Mouse (Mus musculus): Measurements from ENCODE around the gene Ubqln1. TPM values are rescaled to one million over a fixed set of nuclear protein-coding genes. Genes with fewer than 3 reads are reported as not detected.

Gene Ubqln1
- polyA plus RNA-seq, 1 experiment from 2014 or later: 137 TPM

DNA sequence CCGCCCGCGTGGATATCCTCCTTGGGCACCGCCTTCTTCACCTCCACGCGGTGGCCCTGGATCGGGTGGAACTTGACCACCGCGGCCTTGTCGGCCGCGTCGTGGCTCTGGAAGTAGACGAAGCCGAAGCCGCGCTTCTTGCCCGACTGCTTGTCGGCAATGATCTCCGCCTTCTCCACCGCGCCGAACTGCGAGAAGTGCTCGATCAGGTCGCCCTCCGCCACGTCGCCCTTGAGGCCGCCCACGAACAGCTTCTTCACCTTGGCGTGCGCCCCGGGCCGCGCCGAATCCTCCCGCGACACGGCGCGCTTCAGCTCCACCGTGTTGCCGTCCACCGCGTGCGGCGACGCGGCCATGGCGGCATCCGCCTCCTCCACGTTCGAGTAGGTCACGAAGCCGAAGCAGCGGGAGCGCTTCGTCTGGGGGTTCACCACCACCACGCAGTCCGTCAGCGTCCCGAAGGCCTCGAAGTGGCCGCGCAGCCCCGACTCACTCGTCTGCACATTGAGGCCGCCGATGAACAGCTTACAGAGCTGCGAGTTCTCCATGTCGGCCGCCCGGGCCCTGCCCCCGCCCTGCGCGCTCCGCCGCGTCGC, 87.6 kb downstream of the Ubqln1 start:
- Histone ChIP-seq H3K4me2 (peak overlapping the region; percentile 75), H3K27me3 (no peaks in the 10 kb centered on the region), H3K36me3 (peaks cover 17% of the 10 kb centered on the region), H3K4me3 (replicated peaks) (peak overlapping the region; percentile 99), H3K9ac (replicated peaks) (peak overlapping the region; percentile 100), H3K4me1 (replicated peaks) (peaks cover 29% of the 10 kb centered on the region), H3K9me3 (no peaks in the 10 kb centered on the region), H3K27ac (peak overlapping the region; percentile 99)
- ATAC-seq (ENCODE audit: insufficient number of reproducible peaks, insufficient read depth, low FRiP score, low TSS enrichment, low read depth): peak; percentile 30
- under 1% methylated on average over 81 of the region's 81 CpGs for WGBS

- Histone ChIP-seq H3K4me2 (peak overlapping the region; percentile 75), H3K27me3 (no peaks in the 10 kb centered on the region), H3K27ac (peak overlapping the region; percentile 99), H3K9ac (replicated peaks) (peak overlapping the region; percentile 100), H3K4me3 (replicated peaks) (peak overlapping the region; percentile 99), H3K4me1 (replicated peaks) (peaks cover 29% of the 10 kb centered on the region), H3K36me3 (peaks cover 17% of the 10 kb centered on the region), H3K9me3 (no peaks in the 10 kb centered on the region)
- ATAC-seq (ENCODE audit: insufficient number of reproducible peaks, insufficient read depth, low FRiP score, low TSS enrichment, low read depth): no peak
- under 1% methylated on average over 58 of the region's 92 CpGs for WGBS
Observed at GRCm38 (mm10) chr13:58126862-58127765, 88.3 kb downstream of the Ubqln1 start.

Other genes with a start within 250 kb of the Ubqln1 start
- 4.4 TPM in 2 replicates for gene Klhl3, start 102.1 kb downstream of the Ubqln1 start, polyA plus RNA-seq (2016; fragmentation: Nextera tagmentation; extraction: Ambion mirVana)
- 52.8 and 56.4 TPM in 2 replicates for gene Hnrnpa0, start 87.1 kb downstream of the Ubqln1 start, polyA plus RNA-seq (2016; fragmentation: Nextera tagmentation; extraction: Ambion mirVana)
- gene Idnk, start 58.0 kb downstream of the Ubqln1 start, polyA plus RNA-seq (2016; fragmentation: Nextera tagmentation; extraction: Ambion mirVana): 40.9 and 43.2 TPM in 2 replicates
- 27.5 and 28.6 TPM in 2 replicates for gene Gkap1, start 60.0 kb upstream of the Ubqln1 start, polyA plus RNA-seq (2016; fragmentation: Nextera tagmentation; extraction: Ambion mirVana)
- gene Kif27, start 143.5 kb upstream of the Ubqln1 start, polyA plus RNA-seq (2016; fragmentation: Nextera tagmentation; extraction: Ambion mirVana): 0.84 and 0.97 TPM in 2 replicates
- 22.1 TPM in 2 replicates for gene 2210016F16Rik, start 169.6 kb upstream of the Ubqln1 start, polyA plus RNA-seq (2016; fragmentation: Nextera tagmentation; extraction: Ambion mirVana)
- 31.2 and 33.0 TPM in 2 replicates for gene Rmi1, start 186.6 kb upstream of the Ubqln1 start, polyA plus RNA-seq (2016; fragmentation: Nextera tagmentation; extraction: Ambion mirVana)
- 2,059 and 2,098 TPM in 2 replicates for gene Hnrnpk, start 187.7 kb upstream of the Ubqln1 start, polyA plus RNA-seq (2016; fragmentation: Nextera tagmentation; extraction: Ambion mirVana)